ENCODE assay signal across 15 mouse cellular contexts in the genomic region with DNA sequence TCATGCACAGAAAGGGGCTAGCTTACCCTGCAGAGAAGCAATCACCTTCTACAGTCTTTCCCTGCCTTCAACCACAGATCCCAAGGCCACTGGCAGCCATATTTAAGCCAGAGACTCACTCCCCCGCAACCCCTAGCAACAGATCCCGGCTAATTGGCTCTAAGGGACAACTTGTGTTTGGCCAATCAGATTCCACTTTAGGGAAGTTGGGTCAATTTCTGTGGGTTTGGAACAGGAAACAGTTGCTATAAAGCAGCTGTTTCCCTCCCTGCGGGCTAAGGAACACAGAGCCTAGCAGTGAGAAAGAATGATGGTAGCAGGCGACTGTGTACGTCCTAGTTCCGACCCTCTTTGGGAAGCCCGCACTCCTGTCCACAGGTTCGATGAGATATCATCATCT. TPM values are rescaled to one million over a fixed set of nuclear protein-coding genes. Genes with fewer than 3 reads are reported as not detected.
DNase-seq lines count a peak whose midpoint lies in the region; ATAC-seq lines count a peak whose summit lies in the region.
"Had no signal": no experiment of that assay in that cellular context is flagged by ENCODE, and none has a peak within 500 bp of the region (broad histone marks: within the 10 kb centered on the region; RNA-seq: fewer than 3 reads in every experiment).

No protein-coding gene starts in this region.

- H3K36me3 ChIP-seq in heart, embryonic 13.5 days, result peaks cover 9% of the 10 kb centered on the region
- no peaks in the 10 kb centered on the region for H3K36me3 ChIP-seq in forebrain, embryonic 11.5 days (ENCODE audit: control insufficient read depth, insufficient read depth, low read length)
- H3K36me3 ChIP-seq in hindbrain, embryonic 12.5 days, result peaks cover 6% of the 10 kb centered on the region
- H3K36me3 ChIP-seq: neural tube, embryonic 13.5 days had no signal

- no peak overlapping the region for H3K4me2 ChIP-seq in heart, embryonic 13.5 days
- no peak overlapping the region for H3K4me2 ChIP-seq in forebrain, embryonic 11.5 days (ENCODE audit: low read depth, low read length, severe bottlenecking)
- no peak overlapping the region for H3K4me2 ChIP-seq in hindbrain, embryonic 12.5 days (replicated peaks)
- H3K4me2 ChIP-seq: hindbrain, embryonic 13.5 days; neural tube, embryonic 13.5 days had no signal

- ATAC-seq in heart, embryonic 13.5 days (ENCODE audit: extremely low read depth, insufficient number of reproducible peaks, low FRiP score, low TSS enrichment), result no peak
- peak; percentile 92 to 93 for ATAC-seq in hematopoietic stem cell, adult 5-6 weeks (replicated peaks in 1 of 2; ENCODE audit: insufficient read depth in 1 of 2, low FRiP score in 2 of 2, low TSS enrichment in 1 of 2, low read depth in 1 of 2, poor library complexity in 2 of 2, severe bottlenecking in 2 of 2)
- ATAC-seq in forebrain, embryonic 11.5 days (replicated peaks; ENCODE audit: low FRiP score), result no peak
- ATAC-seq in hindbrain, embryonic 12.5 days (ENCODE audit: low FRiP score), result no peak
- ATAC-seq: forebrain, embryonic 16.5 days had no signal

- WGBS in heart, embryonic 13.5 days, result 60% methylated on average over 8 of the region's 8 CpGs
- 80% methylated on average over 8 of the region's 8 CpGs for WGBS in forebrain, embryonic 11.5 days
- 79% methylated on average over 8 of the region's 8 CpGs for WGBS in hindbrain, embryonic 12.5 days

- H3K27me3 ChIP-seq in heart, embryonic 13.5 days (replicated peaks), result no peaks in the 10 kb centered on the region
- H3K27me3 ChIP-seq in forebrain, embryonic 11.5 days (ENCODE audit: control insufficient read depth, insufficient read depth, low read length), result no peaks in the 10 kb centered on the region
- H3K27me3 ChIP-seq in hindbrain, embryonic 12.5 days, result no peaks in the 10 kb centered on the region
- H3K27me3 ChIP-seq: hindbrain, embryonic 13.5 days; neural tube, embryonic 13.5 days had no signal

- H3K9me3 ChIP-seq in heart, embryonic 13.5 days, result peaks cover 4% of the 10 kb centered on the region; the same call in 1 of the 2 replicates
- no peaks in the 10 kb centered on the region; the same call in 1 of the 2 replicates for H3K9me3 ChIP-seq in forebrain, embryonic 11.5 days (ENCODE audit: control insufficient read depth, low read length)
- H3K9me3 ChIP-seq in hindbrain, embryonic 12.5 days (replicated peaks), result peaks cover 3% of the 10 kb centered on the region
- H3K9me3 ChIP-seq: hindbrain, embryonic 13.5 days; neural tube, embryonic 13.5 days had no signal

- H3K9ac ChIP-seq in heart, embryonic 13.5 days, result peak overlapping the region; percentile 24; the same call in 1 of the 2 replicates
- no peak overlapping the region for H3K9ac ChIP-seq in forebrain, embryonic 11.5 days (ENCODE audit: low read length)
- H3K9ac ChIP-seq in hindbrain, embryonic 12.5 days, result no peak overlapping the region
- H3K9ac ChIP-seq: hindbrain, embryonic 13.5 days; neural tube, embryonic 13.5 days had no signal

- H3K4me3 ChIP-seq in heart, embryonic 13.5 days, result no peak overlapping the region
- H3K4me3 ChIP-seq in forebrain, embryonic 11.5 days (ENCODE audit: low read depth, low read length), result no peak overlapping the region
- no peak overlapping the region for H3K4me3 ChIP-seq in hindbrain, embryonic 12.5 days
- H3K4me3 ChIP-seq: hindbrain, embryonic 13.5 days; neural tube, embryonic 13.5 days had no signal

- DNase-seq in heart, postnatal 14 days, result no peak
- DNase-seq in thymus, postnatal 0 days (ENCODE audit: low spot score), result peak; percentile 9
- DNase-seq in thymus, adult 18-20 months, result no peak
- no peak for DNase-seq in cerebellum, postnatal 25 days
- no peak for DNase-seq in forebrain, embryonic 11.5 days (ENCODE audit: low spot score)
- DNase-seq: adrenal gland, adult 2 months; cerebellum, adult 9-11 months; lung, postnatal 4 days; thymus, postnatal 25 days had no signal

- intact Hi-C loops in heart, postnatal 14 days (cut with DNase I), result no loop called here

- peaks cover 50% of the 10 kb centered on the region for H3K4me1 ChIP-seq in heart, embryonic 13.5 days
- H3K4me1 ChIP-seq in forebrain, embryonic 11.5 days (replicated peaks; ENCODE audit: control insufficient read depth, insufficient read depth, low read length), result peaks cover 20% of the 10 kb centered on the region
- H3K4me1 ChIP-seq in hindbrain, embryonic 12.5 days, result peaks cover 39% of the 10 kb centered on the region

- H3K27ac ChIP-seq in heart, embryonic 13.5 days (replicated peaks), result peak overlapping the region; percentile 82
- H3K27ac ChIP-seq in forebrain, embryonic 11.5 days (ENCODE audit: low read depth, low read length), result no peak overlapping the region
- H3K27ac ChIP-seq in hindbrain, embryonic 12.5 days, result no peak overlapping the region

RNA-seq across cellular contexts. Expression of gene Dennd2a, which starts 19.4 kb away (rescaled TPM):
- 15.9 and 17.4 TPM in 2 replicates for polyA plus RNA-seq in heart, embryonic 13.5 days (2015; fragmentation: Nextera tagmentation; extraction: Ambion mirVana)
- total RNA-seq in heart, postnatal 14 days (2021), result 10 to 100 TPM; 13.6 to 15.3 TPM
- 2.1 and 2.6 TPM in 2 replicates for polyA plus RNA-seq in thymus, postnatal 0 days (2015; fragmentation: Nextera tagmentation; extraction: Ambion mirVana)
- 1.0 and 2.1 TPM in 2 replicates for total RNA-seq in hematopoietic stem cell, adult 5-6 weeks (2017)
- polyA plus RNA-seq in forebrain, embryonic 11.5 days (2014; fragmentation: Nextera tagmentation; extraction: Ambion mirVana), result 42.0 and 42.5 TPM in 2 replicates
- polyA plus RNA-seq in hindbrain, embryonic 12.5 days (2016; fragmentation: Nextera tagmentation; extraction: Ambion mirVana), result 49.0 TPM in 2 replicates

RNA-seq across cellular contexts. Expression of gene Adck2, which starts 35.4 kb away (rescaled TPM):
- 12.6 and 14.6 TPM in 2 replicates for polyA plus RNA-seq in heart, embryonic 13.5 days (2015; fragmentation: Nextera tagmentation; extraction: Ambion mirVana)
- total RNA-seq in heart, postnatal 14 days (2021), result 10 to 100 TPM; 15.3 to 18.3 TPM
- polyA plus RNA-seq in thymus, postnatal 0 days (2015; fragmentation: Nextera tagmentation; extraction: Ambion mirVana), result 27.9 and 29.0 TPM in 2 replicates
- 15.7 and 24.0 TPM in 2 replicates for total RNA-seq in hematopoietic stem cell, adult 5-6 weeks (2017)
- 23.2 and 26.6 TPM in 2 replicates for polyA plus RNA-seq in forebrain, embryonic 11.5 days (2014; fragmentation: Nextera tagmentation; extraction: Ambion mirVana)
- 39.5 and 40.4 TPM in 2 replicates for polyA plus RNA-seq in hindbrain, embryonic 12.5 days (2016; fragmentation: Nextera tagmentation; extraction: Ambion mirVana)

RNA-seq across cellular contexts. Expression of gene Gm42420, which starts 47.3 kb away (rescaled TPM):
- polyA plus RNA-seq in heart, embryonic 13.5 days (2015; fragmentation: Nextera tagmentation; extraction: Ambion mirVana), result 1.1 and 1.8 TPM in 2 replicates
- under 1 TPM in 1 of 2 experiments, not detected in 1; 0.79 TPM for total RNA-seq in heart, postnatal 14 days (2021)
- 2.3 and 2.7 TPM in 2 replicates for polyA plus RNA-seq in thymus, postnatal 0 days (2015; fragmentation: Nextera tagmentation; extraction: Ambion mirVana)
- total RNA-seq in hematopoietic stem cell, adult 5-6 weeks (2017), result 6.9 TPM in 1 of 2 replicates, not detected in the other
- 4.7 TPM in 1 of 2 replicates, not detected in the other for polyA plus RNA-seq in forebrain, embryonic 11.5 days (2014; fragmentation: Nextera tagmentation; extraction: Ambion mirVana)
- 0.65 TPM in 1 of 2 replicates, not detected in the other for polyA plus RNA-seq in hindbrain, embryonic 12.5 days (2016; fragmentation: Nextera tagmentation; extraction: Ambion mirVana)
- total RNA-seq: adrenal gland, adult 2 months had no signal
- polyA plus RNA-seq: forebrain, embryonic 16.5 days; hindbrain, embryonic 13.5 days; neural tube, embryonic 13.5 days had no signal

RNA-seq across cellular contexts. Expression of gene Ndufb2, which starts 54.1 kb away (rescaled TPM):
- polyA plus RNA-seq in heart, embryonic 13.5 days (2015; fragmentation: Nextera tagmentation; extraction: Ambion mirVana), result 599 and 674 TPM in 2 replicates
- total RNA-seq in heart, postnatal 14 days (2021), result 100 to 1,000 TPM; 584 to 623 TPM
- 335 and 367 TPM in 2 replicates for polyA plus RNA-seq in thymus, postnatal 0 days (2015; fragmentation: Nextera tagmentation; extraction: Ambion mirVana)
- total RNA-seq in hematopoietic stem cell, adult 5-6 weeks (2017), result 55.3 and 60.3 TPM in 2 replicates
- 217 and 222 TPM in 2 replicates for polyA plus RNA-seq in forebrain, embryonic 11.5 days (2014; fragmentation: Nextera tagmentation; extraction: Ambion mirVana)
- 255 and 307 TPM in 2 replicates for polyA plus RNA-seq in hindbrain, embryonic 12.5 days (2016; fragmentation: Nextera tagmentation; extraction: Ambion mirVana)

Comparison
In these comparisons a context has a peak if more than half of its experiments do, and no peak if none do; other contexts are left out.
1. ATAC-seq: peak in hematopoietic stem cell, adult 5-6 weeks (2 of 2); none in heart, embryonic 13.5 days (single experiment), forebrain, embryonic 11.5 days (single experiment) and hindbrain, embryonic 12.5 days (single experiment).